Mouse (Mus musculus): ENCODE measurements around the gene Ptprr. TPM values are rescaled to one million over a fixed set of nuclear protein-coding genes. Genes with fewer than 3 reads are reported as not detected.
A peak's percentile ranks its signal among the peaks of the same experiment; 100 is the strongest.

Ptprr gene
- polyA plus RNA-seq, 1 experiment from 2014 or later = 1.2 TPM

DNA sequence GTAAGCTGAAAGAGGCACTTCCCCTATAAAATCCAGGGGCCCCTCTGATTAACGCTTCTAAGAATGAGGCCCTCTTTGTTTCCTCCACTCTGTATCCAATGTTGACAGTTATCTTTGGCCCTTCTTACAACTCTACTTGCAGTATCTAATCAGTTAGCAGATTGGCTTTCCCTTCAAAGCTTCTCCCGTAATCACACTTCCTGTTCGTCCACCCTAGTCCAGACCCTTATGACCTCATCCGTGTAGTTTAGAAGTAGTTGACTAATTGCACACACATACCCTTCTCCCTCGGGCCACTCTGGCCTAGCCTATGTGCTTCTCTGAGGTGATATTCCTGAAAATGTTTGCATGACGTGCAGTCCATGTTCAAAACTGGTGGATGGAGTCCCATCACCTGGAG, 236.0 kb downstream of the Ptprr start:
- WGBS = 75% methylated on average over 6 of the region's 6 CpGs
- ATAC-seq (ENCODE audit: low FRiP score) = no peak

DNA sequence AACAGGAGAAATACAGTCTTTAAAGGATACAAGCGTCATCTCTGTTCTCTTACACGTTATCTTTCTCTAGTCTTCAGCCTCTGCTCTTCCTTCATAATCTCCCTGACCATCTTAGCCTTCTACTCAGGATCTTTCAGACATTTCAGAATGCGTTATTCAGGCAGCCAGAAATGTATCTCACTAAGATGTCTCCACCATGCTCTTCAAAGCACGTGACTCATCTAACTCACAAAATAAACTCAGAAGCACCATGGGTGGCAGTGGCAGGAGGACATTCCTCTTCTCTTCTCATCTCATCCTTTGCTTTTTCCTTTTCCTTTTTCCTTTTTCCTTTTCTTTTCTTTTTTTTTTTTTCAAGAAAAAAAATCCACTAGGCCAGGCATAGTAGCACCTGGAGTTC, 241.3 kb downstream of the Ptprr start:
- H3K27ac ChIP-seq = no peak overlapping the region

More for the DNA sequence above, 236.0 kb downstream of the Ptprr start:
- no peaks in the 10 kb centered on the region for H3K27me3 ChIP-seq
- H3K36me3 ChIP-seq (replicated peaks) = no peaks in the 10 kb centered on the region
- H3K4me3 ChIP-seq (replicated peaks) = no peak overlapping the region
- no peaks in the 10 kb centered on the region for H3K9me3 ChIP-seq
- no peak overlapping the region for H3K4me2 ChIP-seq
- no peak overlapping the region for H3K27ac ChIP-seq
- H3K4me1 ChIP-seq = no peaks in the 10 kb centered on the region
- H3K9ac ChIP-seq = no peak overlapping the region

DNA sequence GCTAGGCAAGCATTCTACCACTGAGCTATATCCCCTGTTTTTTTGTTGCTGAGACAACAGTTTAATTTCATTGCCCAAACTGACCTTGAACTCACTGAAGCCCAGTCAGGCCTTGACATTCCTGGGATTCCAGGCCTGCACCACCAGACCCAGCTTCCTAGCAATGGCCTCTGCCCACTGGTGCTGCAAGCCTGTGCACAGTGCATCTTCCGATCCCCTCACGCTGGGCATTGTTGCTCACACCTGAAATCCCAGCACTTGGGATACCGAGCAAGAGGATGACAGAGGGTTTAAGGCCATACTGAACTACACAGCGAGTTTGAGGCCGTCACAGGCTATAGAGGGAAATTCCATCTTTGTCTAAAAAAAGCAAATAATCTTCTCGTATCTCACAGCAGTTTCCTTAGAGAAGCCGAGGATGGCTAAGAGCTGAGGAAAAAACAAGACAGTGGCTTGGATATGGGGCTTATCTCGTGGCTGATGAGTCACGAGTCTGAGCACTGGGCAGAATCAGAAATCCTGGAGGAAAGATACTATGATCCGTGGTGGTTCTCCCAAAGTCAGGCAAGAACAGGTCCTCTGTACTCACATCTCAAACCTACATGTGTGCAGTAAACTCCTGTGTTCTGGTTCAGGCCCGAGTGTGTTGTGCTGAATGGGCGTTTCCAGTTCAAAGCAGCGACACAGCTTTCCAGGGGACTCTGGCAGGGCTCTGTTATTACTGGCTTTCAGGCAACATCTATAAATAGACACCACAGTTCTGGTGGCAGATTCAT, 242.8 kb downstream of the Ptprr start:
- 0 out of 2 replicates have a peak overlapping the region, but pooled peaks have one; percentile 19 for H3K27ac ChIP-seq
- no peaks in the 10 kb centered on the region for H3K36me3 ChIP-seq (replicated peaks)
- H3K4me1 ChIP-seq = peaks cover 3% of the 10 kb centered on the region; the same call in 1 of the 2 replicates
- no peak for ATAC-seq (ENCODE audit: low FRiP score)
- no peak overlapping the region for H3K9ac ChIP-seq
- no peak overlapping the region for H3K4me3 ChIP-seq (replicated peaks)
- WGBS = 78% methylated on average over 13 of the region's 13 CpGs
- H3K9me3 ChIP-seq = no peaks in the 10 kb centered on the region
- no peak overlapping the region for H3K4me2 ChIP-seq
- H3K27me3 ChIP-seq = no peaks in the 10 kb centered on the region

More for the DNA sequence above, 241.3 kb downstream of the Ptprr start:
- Histone ChIP-seq H3K4me1 (peaks cover 3% of the 10 kb centered on the region; the same call in 1 of the 2 replicates), H3K9me3 (no peaks in the 10 kb centered on the region), H3K4me3 (replicated peaks) (no peak overlapping the region), H3K9ac (no peak overlapping the region), H3K27me3 (no peaks in the 10 kb centered on the region), H3K4me2 (no peak overlapping the region), H3K36me3 (replicated peaks) (no peaks in the 10 kb centered on the region)
- 78% methylated on average over 4 of the region's 4 CpGs for WGBS
- ATAC-seq (ENCODE audit: low FRiP score) = no peak

DNA sequence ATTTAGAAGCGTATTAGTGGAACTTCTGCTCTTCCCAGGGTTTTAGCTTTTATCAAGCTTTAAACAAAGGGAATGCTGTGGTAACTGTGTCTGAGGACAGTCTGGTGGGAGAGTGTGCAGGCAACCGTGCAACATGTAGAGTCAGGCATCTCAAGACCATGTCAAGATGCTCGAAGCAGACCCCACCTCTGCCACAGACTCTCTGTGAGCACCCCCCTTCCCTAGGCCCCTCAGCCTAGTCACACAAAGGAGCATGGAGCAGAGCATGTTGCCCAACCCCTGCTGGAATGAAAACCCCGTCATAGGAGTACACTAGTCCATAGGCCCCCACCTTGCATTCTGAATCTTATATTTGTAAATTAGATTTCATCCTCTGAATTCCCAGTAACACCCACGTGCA, 243.5 kb downstream of the Ptprr start:
- no peak for ATAC-seq (ENCODE audit: low FRiP score)
- Histone ChIP-seq H3K36me3 (replicated peaks) (no peaks in the 10 kb centered on the region), H3K27ac (no peak overlapping the region)

DNA sequence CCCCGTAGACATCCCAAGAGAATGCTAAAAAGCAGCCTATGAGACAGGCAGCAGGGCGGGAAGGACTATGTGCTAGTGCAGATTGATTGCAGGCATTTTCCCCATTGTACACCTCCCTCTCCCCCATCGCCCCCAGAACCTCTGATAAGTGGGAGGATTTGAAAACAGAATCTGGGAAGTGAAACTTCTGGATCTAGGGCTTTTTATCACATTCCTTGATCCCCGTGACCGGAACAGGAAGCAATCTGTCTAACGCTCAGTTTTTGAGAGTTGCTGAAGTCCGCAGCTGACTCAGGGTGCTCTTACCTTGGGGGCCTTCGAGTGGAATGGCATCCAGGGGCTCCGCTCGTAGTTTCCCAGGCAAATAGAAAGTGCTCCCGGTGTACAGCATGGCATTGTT, 246.5 kb downstream of the Ptprr start:
- peaks cover 3% of the 10 kb centered on the region; the same call in 1 of the 2 replicates for H3K4me1 ChIP-seq
- H3K4me3 ChIP-seq (replicated peaks) = no peak overlapping the region
- H3K9ac ChIP-seq = no peak overlapping the region
- H3K4me2 ChIP-seq = no peak overlapping the region
- H3K36me3 ChIP-seq (replicated peaks) = no peaks in the 10 kb centered on the region
- H3K27me3 ChIP-seq = no peaks in the 10 kb centered on the region
- no peak for ATAC-seq (ENCODE audit: low FRiP score)
- no peak overlapping the region for H3K27ac ChIP-seq
- H3K9me3 ChIP-seq = no peaks in the 10 kb centered on the region
- 91% methylated on average over 11 of the region's 11 CpGs for WGBS

More for the DNA sequence above, 243.5 kb downstream of the Ptprr start:
- H3K4me2 ChIP-seq = no peak overlapping the region
- H3K27me3 ChIP-seq = no peaks in the 10 kb centered on the region
- peaks cover 3% of the 10 kb centered on the region; the same call in 1 of the 2 replicates for H3K4me1 ChIP-seq
- H3K9me3 ChIP-seq = no peaks in the 10 kb centered on the region
- no peak overlapping the region for H3K4me3 ChIP-seq (replicated peaks)
- WGBS = 75% methylated on average over 5 of the region's 5 CpGs
- H3K9ac ChIP-seq = no peak overlapping the region

DNA sequence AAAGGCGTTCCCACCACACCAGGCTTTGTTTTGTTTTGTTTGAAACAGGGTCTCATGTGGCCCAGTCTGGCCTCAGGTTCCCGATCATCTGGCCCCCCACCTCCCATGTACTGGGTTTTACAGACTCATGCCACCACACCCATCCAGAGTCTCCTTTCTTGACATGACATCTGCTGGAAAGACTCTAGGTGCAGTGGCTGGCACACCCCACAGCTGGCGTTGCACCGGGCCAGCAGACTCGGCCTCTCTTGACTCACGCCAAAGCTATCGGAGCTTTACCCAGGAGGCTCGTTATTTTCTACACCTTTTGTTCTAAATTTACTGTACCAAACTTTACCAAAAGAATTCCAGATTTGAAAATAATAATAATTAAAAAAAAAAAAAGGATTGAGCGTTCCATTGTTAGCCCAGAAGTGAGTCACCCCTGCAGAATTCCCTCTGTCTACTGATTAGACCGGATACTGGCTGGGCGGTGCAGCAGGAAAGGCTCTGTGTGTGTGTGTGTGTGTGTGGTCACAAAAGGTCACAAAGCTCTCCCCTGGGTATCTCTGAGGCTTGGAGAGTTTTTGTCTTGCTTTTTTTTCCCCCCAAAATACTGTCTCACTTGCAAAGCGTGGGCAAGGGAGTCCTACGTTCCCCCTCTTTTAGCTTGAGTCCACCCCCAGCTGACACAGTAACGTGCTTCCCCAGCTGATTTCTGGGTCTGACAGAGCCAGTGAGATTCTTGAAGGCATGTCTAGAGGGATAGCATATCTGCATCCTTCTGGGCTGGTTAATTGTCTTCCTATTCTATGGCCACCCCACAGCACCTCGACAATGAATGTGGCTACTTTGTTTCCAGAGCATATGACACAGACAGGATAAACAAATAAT, 248.8 kb downstream of the Ptprr start:
- Histone ChIP-seq H3K9ac (no peak overlapping the region), H3K4me2 (no peak overlapping the region), H3K4me3 (replicated peaks) (no peak overlapping the region), H3K27me3 (no peaks in the 10 kb centered on the region), H3K9me3 (no peaks in the 10 kb centered on the region), H3K27ac (no peak overlapping the region), H3K36me3 (replicated peaks) (no peaks in the 10 kb centered on the region), H3K4me1 (no peaks in the 10 kb centered on the region)
- WGBS = 70% methylated on average over 15 of the region's 15 CpGs
- ATAC-seq (ENCODE audit: low FRiP score) = no peak

DNA sequence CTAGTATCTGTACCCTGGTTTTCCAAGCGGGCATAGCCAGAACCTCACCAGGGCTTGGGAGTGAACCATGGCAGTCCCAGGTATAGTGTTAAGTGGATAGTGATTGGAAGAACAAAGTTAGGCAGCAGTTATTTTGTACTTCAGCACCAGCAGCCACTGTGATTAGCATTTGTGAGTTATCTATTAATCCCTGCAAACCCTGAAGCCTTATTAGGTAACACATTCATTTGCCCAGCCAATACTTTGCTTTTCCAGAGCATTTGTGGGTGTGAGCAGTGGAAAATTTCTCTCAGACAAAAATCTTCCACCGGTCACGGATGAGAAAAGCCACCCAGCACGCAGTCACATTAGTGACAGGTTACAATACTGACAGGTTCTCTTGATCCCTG, 249.4 kb downstream of the Ptprr start:
- Histone ChIP-seq H3K4me2 (no peak overlapping the region), H3K9me3 (no peaks in the 10 kb centered on the region), H3K36me3 (replicated peaks) (no peaks in the 10 kb centered on the region), H3K4me1 (no peaks in the 10 kb centered on the region), H3K4me3 (replicated peaks) (no peak overlapping the region), H3K27me3 (no peaks in the 10 kb centered on the region), H3K9ac (no peak overlapping the region), H3K27ac (no peak overlapping the region)
- 72% methylated on average over 4 of the region's 4 CpGs for WGBS
- ATAC-seq (ENCODE audit: low FRiP score) = no peak

DNA sequence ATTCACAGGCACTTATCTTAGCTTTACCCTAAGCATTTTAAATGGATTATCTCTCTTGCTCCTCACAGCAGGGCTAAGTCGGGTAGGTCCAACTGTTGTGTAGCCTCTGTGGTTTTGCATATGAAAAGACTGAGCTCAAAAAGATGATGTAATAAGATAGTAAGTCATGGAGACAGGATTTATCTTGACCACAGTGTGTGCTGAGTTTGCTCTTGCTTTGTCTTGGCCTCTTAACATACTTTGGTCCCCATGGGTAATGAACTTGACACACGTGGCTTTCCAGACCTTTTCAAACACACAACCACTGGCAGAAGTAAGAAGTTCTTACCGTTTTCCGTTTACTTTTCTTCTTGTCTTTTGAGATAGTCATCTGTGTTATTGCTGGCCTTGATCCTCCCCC, 250.3 kb downstream of the Ptprr start:
- H3K4me3 ChIP-seq (replicated peaks) = no peak overlapping the region
- H3K4me2 ChIP-seq = no peak overlapping the region
- H3K36me3 ChIP-seq (replicated peaks) = no peaks in the 10 kb centered on the region
- H3K9me3 ChIP-seq = no peaks in the 10 kb centered on the region
- no peak overlapping the region for H3K9ac ChIP-seq
- H3K27ac ChIP-seq = no peak overlapping the region
- H3K4me1 ChIP-seq = no peaks in the 10 kb centered on the region
- WGBS = 47% methylated on average over 4 of the region's 4 CpGs
- H3K27me3 ChIP-seq = no peaks in the 10 kb centered on the region
- no peak for ATAC-seq (ENCODE audit: low FRiP score)

DNA sequence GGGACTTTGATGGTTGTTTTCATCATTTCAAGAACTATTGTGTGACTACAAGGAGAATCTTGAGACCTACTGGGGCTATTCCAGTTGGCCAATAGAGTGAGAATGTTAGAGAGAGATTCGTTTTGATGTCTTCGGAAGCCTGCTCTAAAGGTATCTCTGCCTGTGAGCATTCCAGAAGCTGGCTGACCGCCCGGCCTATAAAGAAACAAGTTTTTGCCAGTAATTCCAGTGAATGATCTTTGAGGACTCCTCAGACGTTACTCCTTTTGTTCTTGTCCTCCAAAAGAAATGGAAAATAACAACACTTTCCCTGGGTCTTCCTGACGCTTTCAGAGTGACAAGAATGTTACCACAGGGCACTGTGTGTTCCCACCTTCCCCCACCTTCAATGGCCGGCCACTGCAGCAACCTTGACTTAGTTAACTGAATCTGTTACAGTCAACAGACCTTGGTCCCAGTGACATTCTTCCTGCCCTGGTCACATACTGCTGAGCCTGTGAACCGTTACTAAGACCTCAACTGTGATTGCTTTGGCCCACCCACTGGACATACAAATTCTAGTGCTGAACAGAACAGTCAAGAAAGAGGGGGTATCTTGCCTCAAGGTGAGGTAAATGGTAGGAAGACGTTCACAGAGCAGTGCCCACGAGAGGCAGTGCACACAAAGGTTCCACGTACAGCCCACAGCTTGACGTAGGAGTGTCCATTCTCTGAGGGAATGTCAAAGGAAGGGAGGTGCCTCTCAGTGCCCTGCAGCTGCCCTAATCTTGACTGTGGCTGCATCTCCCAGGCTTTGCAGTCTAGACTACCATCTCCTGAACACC, 252.8 kb downstream of the Ptprr start:
- Histone ChIP-seq H3K9ac (no peak overlapping the region), H3K27ac (0 out of 2 replicates have a peak overlapping the region, but pooled peaks have one; percentile 46), H3K36me3 (replicated peaks) (no peaks in the 10 kb centered on the region), H3K27me3 (no peaks in the 10 kb centered on the region), H3K4me2 (no peak overlapping the region), H3K9me3 (no peaks in the 10 kb centered on the region), H3K4me3 (replicated peaks) (no peak overlapping the region), H3K4me1 (no peaks in the 10 kb centered on the region)
- WGBS = 80% methylated on average over 12 of the region's 12 CpGs
- no peak for ATAC-seq (ENCODE audit: low FRiP score)

DNA sequence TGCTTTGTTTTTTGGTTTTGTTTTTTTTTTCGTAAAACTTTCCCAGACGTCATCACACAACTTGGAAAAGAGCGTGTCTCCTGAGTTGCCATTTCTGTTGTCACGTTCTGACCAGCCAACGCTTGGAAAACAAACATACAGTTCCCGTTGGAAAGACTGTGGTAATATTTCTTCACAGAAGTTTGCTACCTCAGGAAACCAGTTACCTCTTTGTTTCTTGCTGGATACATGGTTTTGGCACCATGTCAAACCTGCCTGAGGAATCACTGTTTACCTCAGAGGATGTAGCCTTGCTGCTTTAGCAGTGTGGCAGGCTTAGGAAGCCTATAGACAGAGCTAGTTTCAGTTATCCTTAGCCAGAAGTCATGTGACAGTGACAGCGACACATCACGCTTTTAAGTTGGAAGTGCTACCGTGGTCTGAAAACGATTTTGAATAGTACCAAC, 253.5 kb downstream of the Ptprr start:
- Histone ChIP-seq H3K27ac (no peak overlapping the region), H3K4me2 (no peak overlapping the region), H3K27me3 (no peaks in the 10 kb centered on the region), H3K36me3 (replicated peaks) (no peaks in the 10 kb centered on the region), H3K9ac (no peak overlapping the region), H3K9me3 (no peaks in the 10 kb centered on the region), H3K4me3 (replicated peaks) (no peak overlapping the region), H3K4me1 (no peaks in the 10 kb centered on the region)
- 92% methylated on average over 10 of the region's 10 CpGs for WGBS
- no peak for ATAC-seq (ENCODE audit: low FRiP score)

DNA sequence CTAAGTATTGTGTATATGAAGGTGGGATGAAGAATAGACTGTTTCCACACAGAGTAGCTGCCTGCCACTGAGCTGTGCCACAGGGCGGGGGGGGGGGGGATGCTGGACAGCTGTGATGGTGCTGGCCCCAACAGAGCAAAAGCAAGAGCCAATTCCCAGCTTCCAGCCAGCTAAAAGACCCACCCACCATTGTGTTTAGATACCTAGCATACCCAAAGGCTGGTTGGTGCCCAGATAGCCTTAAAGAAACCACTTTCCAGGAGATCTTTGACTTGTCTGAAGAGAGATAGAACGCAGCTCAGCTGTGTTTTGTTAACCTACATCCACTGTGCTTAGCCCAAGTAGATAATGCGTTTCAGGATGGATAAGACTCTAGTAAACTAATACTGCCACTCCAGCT, 254.1 kb downstream of the Ptprr start:
- Histone ChIP-seq H3K4me2 (no peak overlapping the region), H3K9me3 (no peaks in the 10 kb centered on the region), H3K4me3 (replicated peaks) (no peak overlapping the region), H3K36me3 (replicated peaks) (no peaks in the 10 kb centered on the region), H3K27ac (no peak overlapping the region), H3K9ac (no peak overlapping the region), H3K4me1 (no peaks in the 10 kb centered on the region), H3K27me3 (no peaks in the 10 kb centered on the region)
- WGBS = 82% methylated on average over 3 of the region's 3 CpGs
- no peak for ATAC-seq (ENCODE audit: low FRiP score)

DNA sequence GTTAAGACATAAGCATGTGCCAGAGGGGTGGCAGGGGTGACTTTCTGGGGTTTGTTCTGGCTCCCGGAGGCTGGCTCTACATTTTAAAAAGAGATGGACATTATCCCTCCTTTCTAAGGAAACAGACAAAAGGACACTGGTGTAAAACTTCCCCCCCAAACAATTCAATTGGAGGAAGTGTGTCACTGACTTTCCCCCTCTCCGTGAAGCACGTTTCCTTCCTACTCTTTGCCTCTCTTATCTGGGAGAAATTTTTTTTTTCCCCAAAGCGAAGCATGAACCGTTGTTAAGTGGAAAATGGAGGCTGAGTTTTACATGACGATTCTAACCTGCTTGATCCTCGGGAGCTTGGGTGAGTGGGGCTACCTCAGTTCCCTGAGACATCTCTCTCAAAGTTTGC, 257.3 kb downstream of the Ptprr start, which contains the start of gene Ptprb:
Gene Ptprb, plus strand, starts transcription at position 244 of the 400 bp plus-strand sequence.
- H3K9me3 ChIP-seq = no peaks in the 10 kb centered on the region
- no peak within 1 kb of the TSS for H3K27ac ChIP-seq
- 81% methylated on average over 7 of the region's 7 CpGs for WGBS
- H3K9ac ChIP-seq = no peak within 1 kb of the TSS
- H3K27me3 ChIP-seq = no peaks in the 10 kb centered on the region
- no peak within 1 kb of the TSS for H3K4me3 ChIP-seq (replicated peaks)
- H3K4me2 ChIP-seq = no peak within 1 kb of the TSS
- no peaks in the 10 kb centered on the region for H3K36me3 ChIP-seq (replicated peaks)
- ATAC-seq (ENCODE audit: low FRiP score) = no peak
- no peaks in the 10 kb centered on the region for H3K4me1 ChIP-seq

All from forebrain, embryonic 12.5 days (tissue).